Mouse (Mus musculus): ENCODE measurements around the gene Tuba1a. TPM values are rescaled to one million over a fixed set of nuclear protein-coding genes. Genes with fewer than 3 reads are reported as not detected.
A peak's percentile ranks its signal among the peaks of the same experiment; 100 is the strongest.

The Tuba1a gene
- polyA plus RNA-seq, 1 experiment from 2014 or later: 945 TPM

DNA sequence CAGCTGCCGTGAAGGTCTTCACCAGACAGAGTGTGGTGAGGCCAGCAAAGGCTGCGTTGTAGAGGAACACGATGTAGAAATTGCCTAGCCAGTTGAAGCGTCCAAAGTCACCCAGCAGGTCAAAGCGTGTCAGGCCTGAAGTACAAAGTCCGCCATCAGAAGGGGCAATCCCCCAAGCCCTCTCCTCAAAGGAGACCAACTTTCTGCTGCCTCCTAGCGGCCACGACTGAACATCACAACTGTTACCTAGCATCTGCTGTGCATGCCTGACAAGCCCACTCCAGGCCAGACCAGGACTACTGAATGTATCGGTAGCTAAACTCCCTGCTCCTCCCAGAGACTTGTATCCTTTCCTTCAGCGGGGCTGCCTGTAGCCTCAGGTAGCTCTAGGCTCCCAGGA is 48.8 kb downstream of the Tuba1a start:
- no peak for ATAC-seq
- H3K36me3 ChIP-seq (ENCODE audit: insufficient read depth, low read length): peaks cover 35% of the 10 kb centered on the region
- WGBS: 30% methylated on average over 10 of the region's 10 CpGs

DNA sequence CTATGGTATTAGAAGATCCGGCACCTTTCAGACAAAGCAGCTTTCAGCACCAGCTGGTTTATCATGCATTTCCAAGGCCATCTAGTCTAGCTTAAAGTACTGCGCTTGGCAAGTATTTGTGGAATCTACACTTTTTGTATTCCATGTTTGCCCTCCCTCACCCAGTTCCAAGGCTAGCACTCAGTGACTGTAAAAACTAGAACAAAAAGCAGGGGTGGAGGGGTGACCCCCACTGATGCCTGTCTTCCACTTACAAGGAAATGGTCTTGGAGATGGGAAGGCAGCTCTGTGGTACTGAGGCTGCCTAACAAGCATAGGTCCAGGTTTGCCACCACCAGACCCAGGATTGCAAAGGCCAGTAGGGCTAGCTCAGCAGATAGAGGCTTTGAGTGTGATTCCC is 50.9 kb downstream of the Tuba1a start:
- peaks cover 7% of the 10 kb centered on the region; the same call in 1 of the 2 replicates for H3K4me1 ChIP-seq (ENCODE audit: insufficient read depth, low read depth, low read length)
- peaks cover 22% of the 10 kb centered on the region for H3K36me3 ChIP-seq (ENCODE audit: insufficient read depth, low read length)
- TF ChIP-seq CTCF (IDR thresholded peaks at IDR 0.05): no peak
- TF ChIP-seq EP300 (IDR thresholded peaks at IDR 0.05): no peak
- DNase-seq (ENCODE audit: low spot score): no peak
- H3K4me3 ChIP-seq (ENCODE audit: low read depth, low read length): no peak overlapping the region
- H3K27me3 ChIP-seq (replicated peaks; ENCODE audit: insufficient read depth, low read length): peaks cover 10% of the 10 kb centered on the region; the same call in 1 of the 2 replicates
- H3K9ac ChIP-seq (replicated peaks; ENCODE audit: low read depth): no peak overlapping the region
- no peak overlapping the region for H3K4me2 ChIP-seq (replicated peaks; ENCODE audit: low read depth, low read length)
- H3K9me3 ChIP-seq (ENCODE audit: low read length): no peaks in the 10 kb centered on the region
- H3K27ac ChIP-seq (ENCODE audit: low read length): no peak overlapping the region
- WGBS: 93% methylated on average over 2 of the region's 2 CpGs
- no peak for ATAC-seq

More for the DNA sequence above, 48.8 kb downstream of the Tuba1a start:
- H3K27me3 ChIP-seq (replicated peaks; ENCODE audit: insufficient read depth, low read length): no peaks in the 10 kb centered on the region
- no peaks in the 10 kb centered on the region for H3K9me3 ChIP-seq (ENCODE audit: low read length)
- no peak for TF ChIP-seq EP300 (IDR thresholded peaks at IDR 0.05)
- peak; percentile 82 for TF ChIP-seq CTCF (IDR thresholded peaks at IDR 0.05)
- H3K9ac ChIP-seq (replicated peaks; ENCODE audit: low read depth): no peak overlapping the region
- H3K4me1 ChIP-seq (ENCODE audit: insufficient read depth, low read depth, low read length): no peaks in the 10 kb centered on the region
- no peak overlapping the region for H3K4me2 ChIP-seq (replicated peaks; ENCODE audit: low read depth, low read length)
- no peak for DNase-seq (ENCODE audit: low spot score)
- no peak overlapping the region for H3K27ac ChIP-seq (ENCODE audit: low read length)
- H3K4me3 ChIP-seq (ENCODE audit: low read depth, low read length): no peak overlapping the region

DNA sequence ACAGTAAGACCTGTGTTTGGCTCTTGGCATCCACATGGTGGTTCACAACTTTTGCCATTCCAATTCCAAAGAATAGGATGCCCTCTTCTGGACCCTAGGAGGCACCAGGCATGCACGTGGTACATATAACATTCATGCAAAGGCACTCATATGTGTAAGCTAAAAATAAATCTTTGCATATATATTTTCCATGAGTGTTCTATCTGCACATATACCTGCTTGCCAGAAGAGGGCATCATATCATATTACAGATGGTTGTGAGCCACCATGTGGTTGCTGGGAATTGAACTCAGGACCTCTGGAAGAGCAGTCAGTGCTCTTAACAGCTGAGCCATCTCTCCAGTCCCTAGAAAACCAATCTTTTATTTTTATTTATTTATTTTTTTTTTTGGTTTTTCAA is 52.0 kb downstream of the Tuba1a start:
- no peaks in the 10 kb centered on the region for H3K9me3 ChIP-seq (ENCODE audit: low read length)
- H3K36me3 ChIP-seq (ENCODE audit: insufficient read depth, low read length): peaks cover 21% of the 10 kb centered on the region; the same call in 1 of the 2 replicates
- ATAC-seq: no peak
- H3K4me1 ChIP-seq (ENCODE audit: insufficient read depth, low read depth, low read length): peaks cover 12% of the 10 kb centered on the region; the same call in 1 of the 2 replicates
- DNase-seq (ENCODE audit: low spot score): no peak
- H3K27me3 ChIP-seq (replicated peaks; ENCODE audit: insufficient read depth, low read length): peaks cover 18% of the 10 kb centered on the region
- no peak for TF ChIP-seq EP300 (IDR thresholded peaks at IDR 0.05)
- TF ChIP-seq CTCF (IDR thresholded peaks at IDR 0.05): no peak
- 43% methylated on average over 1 of the region's 1 CpGs for WGBS
- no peak overlapping the region for H3K9ac ChIP-seq (replicated peaks; ENCODE audit: low read depth)
- no peak overlapping the region for H3K27ac ChIP-seq (ENCODE audit: low read length)
- H3K4me3 ChIP-seq (ENCODE audit: low read depth, low read length): no peak overlapping the region
- H3K4me2 ChIP-seq (replicated peaks; ENCODE audit: low read depth, low read length): no peak overlapping the region

Other genes with a start within 250 kb of the Tuba1a start
- 3.7 and 5.1 TPM in 2 replicates for gene Ccdc65, start 245.5 kb downstream of the Tuba1a start, polyA plus RNA-seq (2015; fragmentation: Nextera tagmentation; extraction: Ambion mirVana)
- gene Fkbp11, start 225.5 kb downstream of the Tuba1a start, polyA plus RNA-seq (2015; fragmentation: Nextera tagmentation; extraction: Ambion mirVana): 45.2 and 45.5 TPM in 2 replicates
- 47.1 and 56.0 TPM in 2 replicates for gene Arf3, start 190.5 kb downstream of the Tuba1a start, polyA plus RNA-seq (2015; fragmentation: Nextera tagmentation; extraction: Ambion mirVana)
- gene Wnt10b, start 175.6 kb downstream of the Tuba1a start, polyA plus RNA-seq (2015; fragmentation: Nextera tagmentation; extraction: Ambion mirVana): 0.13 and 0.14 TPM in 2 replicates
- not detected in 2 replicates for gene Wnt1, start 163.8 kb downstream of the Tuba1a start, polyA plus RNA-seq (2015; fragmentation: Nextera tagmentation; extraction: Ambion mirVana)
- gene Ddn, start 144.2 kb downstream of the Tuba1a start, polyA plus RNA-seq (2015; fragmentation: Nextera tagmentation; extraction: Ambion mirVana): 0.04 TPM in 2 replicates
- gene Prkag1, start 122.2 kb downstream of the Tuba1a start, polyA plus RNA-seq (2015; fragmentation: Nextera tagmentation; extraction: Ambion mirVana): 72.2 and 76.7 TPM in 2 replicates
- gene Kmt2d, start 82.5 kb downstream of the Tuba1a start, polyA plus RNA-seq (2015; fragmentation: Nextera tagmentation; extraction: Ambion mirVana): 8.7 and 11.1 TPM in 2 replicates
- 8.1 and 10.2 TPM in 2 replicates for gene Rhebl1, start 59.2 kb downstream of the Tuba1a start, polyA plus RNA-seq (2015; fragmentation: Nextera tagmentation; extraction: Ambion mirVana)
- gene Dhh, start 55.2 kb downstream of the Tuba1a start, polyA plus RNA-seq (2015; fragmentation: Nextera tagmentation; extraction: Ambion mirVana): 5.1 and 6.6 TPM in 2 replicates
- gene Lmbr1l, start 35.5 kb downstream of the Tuba1a start, polyA plus RNA-seq (2015; fragmentation: Nextera tagmentation; extraction: Ambion mirVana): 16.5 and 17.0 TPM in 2 replicates
- gene Tuba1b, start 19.1 kb downstream of the Tuba1a start, polyA plus RNA-seq (2015; fragmentation: Nextera tagmentation; extraction: Ambion mirVana): 415 and 427 TPM in 2 replicates
- not detected in 2 replicates for gene Gm49450, start 152 bp downstream of the Tuba1a start, polyA plus RNA-seq (2015; fragmentation: Nextera tagmentation; extraction: Ambion mirVana)
- gene Tuba1c, start 76.2 kb upstream of the Tuba1a start, polyA plus RNA-seq (2015; fragmentation: Nextera tagmentation; extraction: Ambion mirVana): 45.1 and 53.2 TPM in 2 replicates
- 0.32 and 0.42 TPM in 2 replicates for gene Prph, start 101.5 kb upstream of the Tuba1a start, polyA plus RNA-seq (2015; fragmentation: Nextera tagmentation; extraction: Ambion mirVana)
- gene Troap, start 120.9 kb upstream of the Tuba1a start, polyA plus RNA-seq (2015; fragmentation: Nextera tagmentation; extraction: Ambion mirVana): 0.95 and 0.99 TPM in 2 replicates
- gene C1ql4, start 134.1 kb upstream of the Tuba1a start, polyA plus RNA-seq (2015; fragmentation: Nextera tagmentation; extraction: Ambion mirVana): not detected in 2 replicates
- gene Dnajc22, start 139.5 kb upstream of the Tuba1a start, polyA plus RNA-seq (2015; fragmentation: Nextera tagmentation; extraction: Ambion mirVana): 0.50 and 0.96 TPM in 2 replicates
- 13.7 and 16.3 TPM in 2 replicates for gene Spats2, start 172.2 kb upstream of the Tuba1a start, polyA plus RNA-seq (2015; fragmentation: Nextera tagmentation; extraction: Ambion mirVana)

Measured in lung, postnatal 0 days (tissue).